Mouse (Mus musculus) CH12F3 (cell line): ENCODE data around the gene Sgca.
"Not testable (repeated sequence)": the region's sequence is repeated elsewhere in the genome, so short reads cannot be mapped to it uniquely, and the experiment has no call there.

Experiments used
- in situ Hi-C: fragments of 300-500 bp; cut with MboI; formaldehyde crosslinking; loops from 2 replicates; pipeline ENCODE4 v1.14.3; 2020; ENCODE audit warnings: low sequenced_read_pairs

Gene Sgca

GRCm38 (mm10) chr11:94987341-94987740 is 11.2 kb upstream of the Sgca start:
- in situ Hi-C loops, result no loop called here

- in situ Hi-C loops, result no loop called here
These were observed 10.3 kb upstream of the Sgca start for GRCm38 (mm10) chr11:94986435-94986834.

GRCm38 (mm10) chr11:94985822-94986221 is 9.7 kb upstream of the Sgca start:
- in situ Hi-C loops, result no loop called here

GRCm38 (mm10) chr11:94985140-94985539 is 9.0 kb upstream of the Sgca start:
- in situ Hi-C loops, result no loop called here

- in situ Hi-C loops, result no loop called here
These were observed 3.5 kb upstream of the Sgca start for GRCm38 (mm10) chr11:94979462-94980179.

- in situ Hi-C loops, result no loop called here
These were observed 2.8 kb upstream of the Sgca start for GRCm38 (mm10) chr11:94978947-94979346.

GRCm38 (mm10) chr11:94978178-94978915 is 2.2 kb upstream of the Sgca start:
- in situ Hi-C loops, result no loop called here

GRCm38 (mm10) chr11:94974951-94975350 is 1.2 kb downstream of the Sgca start:
- in situ Hi-C loops, result no loop called here

- in situ Hi-C loops, result no loop called here
These were observed 2.8 kb downstream of the Sgca start for GRCm38 (mm10) chr11:94973313-94973712.

GRCm38 (mm10) chr11:94972887-94973286 is 3.2 kb downstream of the Sgca start:
- in situ Hi-C loops, result no loop called here

- in situ Hi-C loops, result no loop called here
These were observed 4.1 kb downstream of the Sgca start for GRCm38 (mm10) chr11:94971895-94972615.

- in situ Hi-C loops, result no loop called here
These were observed 5.8 kb downstream of the Sgca start for GRCm38 (mm10) chr11:94970210-94970943.

GRCm38 (mm10) chr11:94969709-94970108 is 6.4 kb downstream of the Sgca start:
- in situ Hi-C loops, result not testable (repeated sequence)

GRCm38 (mm10) chr11:94968187-94968586 is 7.9 kb downstream of the Sgca start:
- in situ Hi-C loops, result no loop called here

- in situ Hi-C loops, result no loop called here
These were observed 8.7 kb downstream of the Sgca start, which contains the start of gene Hils1 for GRCm38 (mm10) chr11:94967419-94967818. Gene Hils1 (plus strand): TSS chr11:94967593.

- in situ Hi-C loops, result no loop called here
These were observed 13.5 kb downstream of the Sgca start for GRCm38 (mm10) chr11:94962534-94963101.

- in situ Hi-C loops, result no loop called here
These were observed 17.9 kb downstream of the Sgca start for GRCm38 (mm10) chr11:94958065-94958858.

GRCm38 (mm10) chr11:94957693-94958064 is 18.4 kb downstream of the Sgca start:
- in situ Hi-C loops, result no loop called here

GRCm38 (mm10) chr11:94955103-94955502 is 21.0 kb downstream of the Sgca start:
- in situ Hi-C loops, result no loop called here

- in situ Hi-C loops, result no loop called here
These were observed 24.0 kb downstream of the Sgca start for GRCm38 (mm10) chr11:94952169-94952568.
